Comparison of ENCODE assay signal across 7 mouse cellular contexts in genomic region chr3:51484370-51484769, GRCm38 (mm10). TPM values are rescaled to one million over a fixed set of nuclear protein-coding genes. Genes with fewer than 3 reads are reported as not detected.
DNase-seq lines count a peak whose midpoint lies in the region; ATAC-seq and TF ChIP-seq lines count a peak whose summit lies in the region.

No protein-coding gene starts in this region.

- peak overlapping the region; percentile 75 for H3K4me2 ChIP-seq in lung, postnatal 0 days (replicated peaks; ENCODE audit: low read depth, low read length)
- H3K4me2 ChIP-seq in liver, embryonic 11.5 days, result peak overlapping the region; percentile 93
- peak overlapping the region; percentile 69 for H3K4me2 ChIP-seq in stomach, embryonic 16.5 days (ENCODE audit: low read depth, low read length)

- peak overlapping the region; percentile 89 for H3K4me3 ChIP-seq in lung, postnatal 0 days (ENCODE audit: low read depth, low read length)
- peak overlapping the region; percentile 85 for H3K4me3 ChIP-seq in forebrain, embryonic 10.5 days
- peak overlapping the region; percentile 84 for H3K4me3 ChIP-seq in liver, embryonic 11.5 days (ENCODE audit: low read depth, low read length)
- H3K4me3 ChIP-seq in stomach, embryonic 16.5 days (replicated peaks; ENCODE audit: low read length), result peak overlapping the region; percentile 89

- no peaks in the 10 kb centered on the region for H3K27me3 ChIP-seq in lung, postnatal 0 days (replicated peaks; ENCODE audit: insufficient read depth, low read length)
- H3K27me3 ChIP-seq in forebrain, embryonic 10.5 days (ENCODE audit: poor library complexity, severe bottlenecking), result no peaks in the 10 kb centered on the region
- no peaks in the 10 kb centered on the region for H3K27me3 ChIP-seq in liver, embryonic 11.5 days (replicated peaks; ENCODE audit: control insufficient read depth, insufficient read depth, low read length)
- H3K27me3 ChIP-seq in stomach, embryonic 16.5 days (ENCODE audit: control insufficient read depth, insufficient read depth, low read length), result no peaks in the 10 kb centered on the region

- H3K9me3 ChIP-seq in lung, postnatal 0 days (ENCODE audit: low read length), result no peaks in the 10 kb centered on the region
- H3K9me3 ChIP-seq in forebrain, embryonic 10.5 days, result no peaks in the 10 kb centered on the region
- H3K9me3 ChIP-seq in liver, embryonic 11.5 days (ENCODE audit: control insufficient read depth, low read length), result no peaks in the 10 kb centered on the region
- no peaks in the 10 kb centered on the region for H3K9me3 ChIP-seq in stomach, embryonic 16.5 days (replicated peaks; ENCODE audit: control insufficient read depth, low read length)

- peaks cover 12% of the 10 kb centered on the region; the same call in 1 of the 2 replicates for H3K4me1 ChIP-seq in lung, postnatal 0 days (ENCODE audit: insufficient read depth, low read depth, low read length)
- peaks cover 30% of the 10 kb centered on the region for H3K4me1 ChIP-seq in forebrain, embryonic 10.5 days
- peaks cover 16% of the 10 kb centered on the region for H3K4me1 ChIP-seq in liver, embryonic 11.5 days (replicated peaks; ENCODE audit: control insufficient read depth, insufficient read depth, low read length)
- H3K4me1 ChIP-seq in stomach, embryonic 16.5 days (ENCODE audit: control insufficient read depth, insufficient read depth, low read length), result peaks cover 11% of the 10 kb centered on the region

- no peaks in the 10 kb centered on the region for H3K36me3 ChIP-seq in lung, postnatal 0 days (ENCODE audit: insufficient read depth, low read length)
- H3K36me3 ChIP-seq in forebrain, embryonic 10.5 days (replicated peaks), result peaks cover 14% of the 10 kb centered on the region
- no peaks in the 10 kb centered on the region for H3K36me3 ChIP-seq in liver, embryonic 11.5 days (ENCODE audit: control insufficient read depth, insufficient read depth, low read length)
- H3K36me3 ChIP-seq in stomach, embryonic 16.5 days (ENCODE audit: control insufficient read depth, insufficient read depth, low read length), result no peaks in the 10 kb centered on the region

- no peak for DNase-seq in lung, postnatal 0 days (ENCODE audit: low spot score)
- DNase-seq in lung, postnatal 4 days, result no peak
- DNase-seq in forebrain, embryonic 10.5 days (ENCODE audit: extremely low spot score, low spot score), result no peak
- no peak for DNase-seq in liver, embryonic 11.5 days (ENCODE audit: low spot score)
- DNase-seq in left cerebral cortex, adult 9 months (ENCODE audit: low spot score in 2 of 2), result no peak
- DNase-seq in kidney, postnatal 14 days, result no peak

- peak; percentile 2; the same call in 1 of the 2 replicates for ATAC-seq in lung, postnatal 0 days
- peak; percentile 7 for ATAC-seq in liver, embryonic 11.5 days (replicated peaks; ENCODE audit: low FRiP score)
- peak; percentile 1; the same call in 1 of the 2 replicates for ATAC-seq in stomach, embryonic 16.5 days (ENCODE audit: insufficient read depth, low FRiP score)

- TF ChIP-seq EP300 in lung, postnatal 0 days (IDR thresholded peaks at IDR 0.05), result no peak

- peak overlapping the region; percentile 80 for H3K9ac ChIP-seq in lung, postnatal 0 days (replicated peaks; ENCODE audit: low read depth)
- peak overlapping the region; percentile 93 for H3K9ac ChIP-seq in liver, embryonic 11.5 days (ENCODE audit: low read depth, low read length)
- peak overlapping the region; percentile 87 for H3K9ac ChIP-seq in stomach, embryonic 16.5 days (ENCODE audit: low read length)

- no peak for TF ChIP-seq CTCF in lung, postnatal 0 days (IDR thresholded peaks at IDR 0.05)

- peak overlapping the region; percentile 94 for H3K27ac ChIP-seq in lung, postnatal 0 days (ENCODE audit: low read length)
- peak overlapping the region; percentile 96 for H3K27ac ChIP-seq in forebrain, embryonic 10.5 days
- H3K27ac ChIP-seq in liver, embryonic 11.5 days (ENCODE audit: low read depth, low read length), result peak overlapping the region; percentile 88
- H3K27ac ChIP-seq in stomach, embryonic 16.5 days (ENCODE audit: low read length), result peak overlapping the region; percentile 95

- WGBS in lung, postnatal 0 days, result 0% methylated on average over 33 of the region's 33 CpGs
- under 1% methylated on average over 33 of the region's 33 CpGs for WGBS in forebrain, embryonic 10.5 days
- under 1% methylated on average over 33 of the region's 33 CpGs for WGBS in liver, embryonic 11.5 days
- under 1% methylated on average over 33 of the region's 33 CpGs for whole genome bisulfite sequencing in stomach, embryonic 16.5 days

RNA-seq across cellular contexts. Expression of gene Rab33b, which starts 0.7 kb away (rescaled TPM):
- 24.9 and 26.2 TPM in 2 replicates for polyA plus RNA-seq in lung, postnatal 0 days (2015; fragmentation: Nextera tagmentation; extraction: Ambion mirVana)
- 13.4 and 13.5 TPM in 2 replicates for polyA plus RNA-seq in forebrain, embryonic 10.5 days (2016; fragmentation: Nextera tagmentation; extraction: Ambion mirVana)
- polyA plus RNA-seq in liver, embryonic 11.5 days (2014; fragmentation: Nextera tagmentation; extraction: Ambion mirVana), result 9.4 and 10.1 TPM in 2 replicates
- 24.8 and 26.2 TPM in 2 replicates for polyA plus RNA-seq in stomach, embryonic 16.5 days (2015; fragmentation: Nextera tagmentation; extraction: Ambion mirVana)
